Mouse (Mus musculus): Measurements from ENCODE around the gene Gm3488.
"Not testable (repeated sequence)": the region's sequence is repeated elsewhere in the genome, so short reads cannot be mapped to it uniquely, and the experiment has no call there.

Gene Gm3488

GRCm38 (mm10) chr14:5501374-5501773, at the start of gene Gm3488:
Gene Gm3488, plus strand, starts transcription at chr14:5501674.
- not testable (repeated sequence) for DNase-seq

DNA sequence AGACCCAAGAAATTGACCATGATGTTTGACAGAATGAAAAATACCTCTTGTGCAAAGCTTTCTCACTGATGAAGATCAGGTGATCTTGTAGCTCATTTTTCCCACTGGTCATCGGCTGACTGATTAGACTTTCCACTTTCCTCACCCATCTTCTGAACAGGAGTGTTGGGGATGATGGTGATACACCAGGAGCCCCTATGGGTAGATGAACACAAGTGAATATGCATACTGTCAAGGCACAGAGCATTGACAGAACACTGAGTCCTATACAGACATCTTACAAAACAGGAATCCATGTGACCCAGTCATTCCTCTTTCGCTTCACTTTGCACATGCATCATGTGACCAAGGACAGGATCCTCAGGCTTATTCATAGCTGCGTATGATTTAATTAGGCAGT, 46.1 kb upstream of the Gm3488 start, which contains the start of gene Gm3194:
Gene Gm3194, minus strand, starts transcription at position 101 of the 400 bp plus-strand sequence.
- DNase-seq: not testable (repeated sequence)

- DNase-seq: not testable (repeated sequence)
These were observed 41.0 kb upstream of the Gm3488 start for GRCm38 (mm10) chr14:5460469-5460868.

- not testable (repeated sequence) for DNase-seq
These were observed 23.7 kb upstream of the Gm3488 start, which contains the start of gene Gm8246 for GRCm38 (mm10) chr14:5477730-5478129. Gene Gm8246, minus strand, starts transcription at chr14:5477830.

DNA sequence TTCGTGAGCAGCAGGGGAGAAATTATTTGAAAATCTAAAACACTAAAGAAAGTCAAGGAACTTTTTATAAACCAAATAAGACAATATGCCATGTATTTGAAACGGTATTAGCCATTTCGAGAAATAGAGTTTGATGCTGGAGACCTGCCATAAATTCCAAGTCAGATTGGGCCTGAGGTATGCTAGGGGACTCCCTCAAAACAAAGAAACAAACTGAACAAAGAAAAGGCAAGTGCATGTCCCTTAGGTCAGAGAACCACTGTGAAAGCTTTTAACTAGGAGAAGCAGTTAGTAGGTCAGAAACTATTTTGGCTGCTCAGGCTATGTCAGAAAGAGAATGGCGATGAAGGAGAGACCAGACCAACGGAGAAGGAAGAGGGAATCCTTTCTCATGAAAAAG, 17.6 kb upstream of the Gm3488 start, which contains the start of gene Gm3187:
Gene Gm3187, plus strand, starts transcription at position 301 of the 400 bp plus-strand sequence.
- DNase-seq: not testable (repeated sequence)

GRCm38 (mm10) chr14:5538196-5538595, 36.7 kb downstream of the Gm3488 start, which contains the start of gene Gm3532:
Gene Gm3532, plus strand, starts transcription at chr14:5538496.
- DNase-seq: not testable (repeated sequence)
